Mouse (Mus musculus) neutrophil, adult 59 days (primary cell): ENCODE data around the gene Spta1. TPM values are rescaled to one million over a fixed set of nuclear protein-coding genes. Genes with fewer than 3 reads are reported as not detected.

Source experiments
- total RNA-seq, 2 experiments: library from RNA; stranded (reverse); gene quantifications; 1 replicate in 1 of 2; 2 replicates in 1 of 2; pipeline ENCODE4 v1.2.4; 2023

Spta1 gene
- 10 to 100 TPM in 1 of 2 experiments, 1 to 10 TPM in 1; 3.8 to 12.3 TPM for total RNA-seq

DNA sequence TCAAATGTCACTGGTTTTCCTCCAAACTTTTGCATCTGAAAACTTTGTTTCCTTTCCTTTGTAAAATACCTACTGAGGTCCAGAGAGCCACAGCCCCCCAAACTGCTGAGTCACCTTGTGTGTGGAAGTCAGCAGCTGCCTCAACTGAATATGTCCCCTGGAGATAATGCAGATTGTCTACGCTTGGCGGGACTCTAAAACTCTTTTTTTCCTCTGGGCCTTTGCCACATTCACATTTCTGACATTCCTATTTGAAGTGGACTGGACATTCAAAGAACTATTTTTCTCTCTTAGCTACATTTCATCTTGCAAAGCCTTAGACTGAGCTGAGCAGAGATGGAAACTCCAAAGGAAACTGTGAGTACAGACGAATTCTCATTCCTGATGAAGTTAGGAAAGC lies at the start of gene Spta1:
TSS of gene Spta1 (plus strand) at position 172 of the 400 bp plus-strand sequence.

DNA sequence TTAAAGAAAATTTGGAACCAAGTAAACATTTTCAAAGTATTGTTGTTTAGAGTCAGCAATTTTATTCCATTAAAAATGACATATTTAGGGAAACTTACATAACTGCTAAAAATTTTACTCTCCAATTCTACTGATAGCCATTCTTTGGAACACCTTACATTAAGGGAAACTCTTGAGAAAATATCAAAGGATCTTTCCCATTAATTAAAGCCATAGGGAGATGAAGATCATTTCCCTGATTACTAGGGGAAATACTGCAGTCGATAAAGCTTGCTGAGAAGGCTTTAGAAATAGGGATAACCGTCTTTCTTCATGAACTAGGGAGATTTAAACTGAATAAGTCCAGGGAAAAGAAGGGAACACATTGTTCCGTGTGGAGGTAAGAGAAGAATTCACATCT lies 41.4 kb upstream of the Spta1 start, which contains the start of gene Olfr424:
TSS of gene Olfr424 (plus strand) at position 301 of the 400 bp plus-strand sequence.

DNA sequence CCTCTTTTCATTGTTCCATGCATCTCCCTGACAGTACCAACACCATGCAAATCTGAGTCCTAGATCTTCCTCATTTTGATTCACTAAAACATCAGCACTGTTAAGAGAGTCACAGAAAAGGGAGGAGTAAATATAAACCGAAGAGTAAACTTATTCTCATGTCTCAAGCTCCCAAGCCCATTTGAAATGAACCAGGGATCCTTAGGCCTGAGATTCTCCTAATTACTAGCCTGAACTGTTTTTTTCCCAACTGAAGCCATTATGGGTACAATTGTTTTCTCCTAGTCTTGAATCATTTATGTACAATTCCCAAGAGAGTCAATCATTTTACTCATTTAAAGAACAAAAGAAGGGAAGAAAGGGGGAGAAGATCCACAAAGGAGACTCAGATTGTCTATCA lies 17.2 kb upstream of the Spta1 start, which contains the start of gene Olfr420:
TSS of gene Olfr420 (plus strand) at position 301 of the 400 bp plus-strand sequence.

DNA sequence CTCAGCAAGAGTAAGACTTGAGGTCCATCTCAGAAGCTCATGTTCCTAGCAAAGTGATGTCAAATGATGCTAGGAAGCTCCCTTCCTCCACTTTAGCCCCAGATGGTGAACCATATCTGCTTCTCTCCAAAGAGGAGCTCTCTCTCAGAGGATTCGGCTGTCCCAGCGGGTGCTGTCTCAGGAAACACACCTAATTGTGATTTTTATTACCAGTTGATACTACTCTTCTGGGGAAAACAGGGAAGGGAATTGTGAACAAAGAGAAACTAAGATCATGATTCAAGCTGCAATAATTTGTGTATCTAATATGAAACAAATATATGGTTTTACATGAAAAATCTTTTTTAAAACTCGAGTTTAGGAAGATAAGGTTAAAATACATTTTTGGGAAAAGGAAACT lies 79.4 kb downstream of the Spta1 start, which contains the start of gene Olfr419:
TSS of gene Olfr419 (minus strand) at position 101 of the 400 bp plus-strand sequence.

Other genes with a start within 250 kb of the Spta1 start
- 10 to 100 TPM; 46.7 to 63.9 TPM for gene Mndal, start 230.3 kb upstream of the Spta1 start, total RNA-seq
- gene Ifi203, start 230.1 kb upstream of the Spta1 start, total RNA-seq: 10 to 100 TPM; 27.7 to 44.0 TPM
- gene Ifi202b, start 190.0 kb upstream of the Spta1 start, total RNA-seq: not detected
- gene Ifi205, start 141.0 kb upstream of the Spta1 start, total RNA-seq: 1 to 10 TPM; 5.3 to 5.8 TPM
- gene Olfr433, start 132.1 kb upstream of the Spta1 start, total RNA-seq: not detected
- not detected for gene Olfr432, start 123.6 kb upstream of the Spta1 start, total RNA-seq
- not detected for gene Olfr430, start 106.2 kb upstream of the Spta1 start, total RNA-seq
- gene Olfr429, start 88.4 kb upstream of the Spta1 start, total RNA-seq: not detected
- gene Olfr427, start 75.9 kb upstream of the Spta1 start, total RNA-seq: not detected
- gene Olfr231, start 51.6 kb upstream of the Spta1 start, total RNA-seq: not detected
- gene Olfr424, start 41.3 kb upstream of the Spta1 start, total RNA-seq: not detected
- gene Olfr420, start 17.1 kb upstream of the Spta1 start, total RNA-seq: not detected
- not detected for gene Olfr419, start 79.3 kb downstream of the Spta1 start, total RNA-seq
- not detected for gene Mptx1, start 157.7 kb downstream of the Spta1 start, total RNA-seq
- gene Olfr417, start 192.3 kb downstream of the Spta1 start, total RNA-seq: not detected
- not detected for gene Olfr248, start 218.3 kb downstream of the Spta1 start, total RNA-seq